Mouse (Mus musculus) lung, postnatal 36 days (tissue): Measurements from ENCODE around the gene Ldlrad3.

Experiments used
- DNase-seq: peaks from one replicate; pipeline ENCODE4 v3.0.0; 2022; ENCODE audit warnings: mixed read lengths

Ldlrad3 gene

DNA sequence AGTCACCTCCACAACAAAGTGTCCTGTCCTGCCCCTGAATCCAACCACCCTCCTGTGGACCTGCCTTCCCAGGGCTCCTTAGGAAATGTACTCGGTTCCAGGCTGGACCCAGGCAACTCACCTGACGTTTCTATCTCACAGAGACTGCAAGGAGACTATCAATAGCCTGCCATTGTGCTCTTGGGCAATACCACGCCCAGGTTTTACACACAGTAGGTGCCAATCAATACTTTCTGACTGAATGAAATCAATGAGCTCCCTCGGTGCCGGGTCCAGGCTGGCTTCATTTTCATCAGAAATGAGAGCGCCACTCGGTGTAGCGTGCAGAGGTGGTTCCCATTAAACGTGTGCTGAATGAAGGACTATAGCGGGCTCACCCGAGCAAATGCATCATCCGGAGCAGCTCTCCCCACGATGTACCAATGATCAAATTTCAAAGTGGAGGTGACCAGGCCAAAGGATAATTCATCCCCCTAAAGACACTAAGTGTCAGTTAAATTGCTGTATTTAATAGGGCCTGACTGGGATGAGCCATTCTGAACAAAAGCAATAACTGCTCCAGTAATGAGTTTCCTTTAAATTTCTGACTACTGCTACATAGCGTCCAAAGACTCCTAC lies 43.4 kb downstream of the Ldlrad3 start:
- no peak for DNase-seq

- peak; percentile 88 for DNase-seq
Measured at GRCm38 (mm10) chr2:102142197-102142623, 44.0 kb downstream of the Ldlrad3 start.

- DNase-seq, result no peak
Measured at GRCm38 (mm10) chr2:102141199-102141598, 45.0 kb downstream of the Ldlrad3 start.

GRCm38 (mm10) chr2:102137922-102138321 lies 48.3 kb downstream of the Ldlrad3 start:
- DNase-seq, result no peak

GRCm38 (mm10) chr2:102136184-102136583 lies 50.0 kb downstream of the Ldlrad3 start:
- DNase-seq, result no peak

- DNase-seq, result no peak
Measured at GRCm38 (mm10) chr2:102134510-102135262, 51.5 kb downstream of the Ldlrad3 start.

GRCm38 (mm10) chr2:102132945-102133558 lies 53.1 kb downstream of the Ldlrad3 start:
- DNase-seq, result peak; percentile 57

DNA sequence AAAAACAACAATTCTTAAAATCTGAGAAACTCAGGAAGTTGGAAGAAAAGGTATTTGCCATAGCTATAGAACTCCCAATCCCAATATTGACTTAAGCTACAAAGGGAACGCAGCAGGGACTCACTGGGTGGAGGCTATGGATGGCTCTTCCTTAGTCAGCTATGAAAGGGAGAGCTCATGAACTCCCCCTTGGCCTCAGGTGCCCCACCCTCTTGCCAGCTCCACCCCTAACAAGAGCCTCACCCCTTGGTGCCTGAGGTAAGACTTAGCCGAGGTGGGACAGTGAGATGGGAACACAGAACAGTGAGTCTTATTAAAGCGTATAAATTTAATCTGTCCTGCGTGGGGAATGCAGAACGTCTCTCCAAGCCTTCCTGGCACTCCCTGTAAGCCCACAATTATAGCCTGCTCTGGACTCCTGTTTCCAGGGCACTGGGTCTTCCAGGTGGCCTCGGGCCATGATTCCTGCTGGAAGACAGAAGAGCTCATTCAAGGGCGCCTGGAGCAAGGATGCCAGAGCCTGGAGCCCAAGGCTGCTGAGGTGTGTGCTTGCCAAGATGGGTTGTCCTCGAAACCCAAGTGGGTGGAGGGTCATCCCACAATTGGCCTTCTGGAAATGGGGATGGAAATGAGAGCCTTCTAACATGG lies 55.9 kb downstream of the Ldlrad3 start:
- DNase-seq, result no peak

- no peak for DNase-seq
Measured at GRCm38 (mm10) chr2:102129235-102129634, 57.0 kb downstream of the Ldlrad3 start.

DNA sequence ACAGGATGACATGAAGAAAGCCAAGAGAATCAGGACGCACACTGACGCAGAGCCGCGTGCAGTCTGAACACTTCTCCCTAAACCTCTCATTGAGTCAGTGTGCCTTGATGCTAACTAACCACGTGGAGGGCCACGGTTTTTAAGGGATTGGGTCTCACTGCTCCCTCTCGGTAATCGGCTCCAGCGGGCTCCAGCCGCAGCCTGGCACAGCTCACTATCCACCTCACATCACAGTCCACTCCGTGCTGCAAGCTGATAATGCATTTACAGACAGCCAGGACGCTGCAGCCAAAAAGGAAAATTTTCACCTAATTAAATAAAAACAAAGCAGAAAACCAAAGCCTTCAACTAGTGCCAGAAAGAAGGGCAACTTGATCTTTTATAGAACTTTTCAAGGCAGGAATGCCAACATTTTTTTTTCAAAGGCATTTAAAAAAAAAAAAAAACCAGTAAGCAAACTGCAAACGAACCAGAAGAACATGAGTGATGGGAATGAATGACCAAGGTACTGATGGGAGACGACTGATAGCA lies 57.6 kb downstream of the Ldlrad3 start:
- no peak for DNase-seq

DNA sequence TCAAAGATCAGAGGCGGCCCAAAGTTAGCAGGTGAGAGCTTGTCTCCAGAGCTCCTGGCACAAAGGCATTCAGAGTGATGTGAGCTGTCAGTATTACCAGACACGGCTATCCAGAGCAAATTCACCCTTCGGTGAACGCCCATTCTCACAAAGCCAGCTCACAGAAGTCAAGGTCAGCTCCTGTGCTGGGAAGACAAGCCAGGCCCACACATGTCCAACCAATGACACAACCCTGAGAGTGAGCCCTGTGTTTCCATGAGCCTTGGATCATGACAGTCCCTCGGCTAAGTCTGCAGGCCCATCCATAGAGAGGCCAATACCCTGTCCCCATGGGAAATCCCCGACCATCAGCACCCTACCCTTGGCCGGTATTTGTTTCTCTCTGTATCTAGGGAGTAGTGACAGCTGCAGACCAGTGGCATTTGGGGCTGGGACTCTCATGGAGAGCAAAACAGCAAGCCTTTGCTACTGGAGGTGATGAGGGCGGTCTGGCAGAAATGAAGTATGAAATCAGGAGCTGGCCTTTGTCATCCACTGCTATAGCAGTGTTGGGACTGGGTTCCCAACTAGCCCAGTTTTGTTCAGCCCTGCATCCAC lies 58.3 kb downstream of the Ldlrad3 start:
- DNase-seq, result no peak

GRCm38 (mm10) chr2:102127221-102127620 lies 59.0 kb downstream of the Ldlrad3 start:
- no peak for DNase-seq

GRCm38 (mm10) chr2:102126076-102126475 lies 60.1 kb downstream of the Ldlrad3 start:
- no peak for DNase-seq

DNA sequence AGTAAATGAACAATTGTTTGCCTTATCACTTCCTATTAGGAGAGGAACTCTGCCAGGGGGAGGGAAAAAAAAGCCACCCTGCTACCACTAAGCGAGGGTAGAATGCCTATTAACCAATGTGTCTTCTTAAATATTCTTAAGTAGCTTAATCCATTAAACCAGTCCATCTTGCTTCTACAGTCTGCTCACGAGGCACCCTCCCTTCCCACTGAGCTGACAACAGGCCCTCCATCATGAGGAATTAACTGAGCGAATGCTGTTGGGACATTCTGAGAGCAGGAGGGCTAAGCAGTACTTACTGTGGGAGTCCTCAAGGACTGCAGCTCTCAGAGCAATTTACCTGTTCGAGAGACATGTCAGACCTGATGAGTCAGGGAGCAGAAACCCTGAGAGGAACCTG lies 61.1 kb downstream of the Ldlrad3 start:
- DNase-seq, result no peak

- DNase-seq, result no peak
Measured at GRCm38 (mm10) chr2:102122146-102122515, 64.1 kb downstream of the Ldlrad3 start.

DNA sequence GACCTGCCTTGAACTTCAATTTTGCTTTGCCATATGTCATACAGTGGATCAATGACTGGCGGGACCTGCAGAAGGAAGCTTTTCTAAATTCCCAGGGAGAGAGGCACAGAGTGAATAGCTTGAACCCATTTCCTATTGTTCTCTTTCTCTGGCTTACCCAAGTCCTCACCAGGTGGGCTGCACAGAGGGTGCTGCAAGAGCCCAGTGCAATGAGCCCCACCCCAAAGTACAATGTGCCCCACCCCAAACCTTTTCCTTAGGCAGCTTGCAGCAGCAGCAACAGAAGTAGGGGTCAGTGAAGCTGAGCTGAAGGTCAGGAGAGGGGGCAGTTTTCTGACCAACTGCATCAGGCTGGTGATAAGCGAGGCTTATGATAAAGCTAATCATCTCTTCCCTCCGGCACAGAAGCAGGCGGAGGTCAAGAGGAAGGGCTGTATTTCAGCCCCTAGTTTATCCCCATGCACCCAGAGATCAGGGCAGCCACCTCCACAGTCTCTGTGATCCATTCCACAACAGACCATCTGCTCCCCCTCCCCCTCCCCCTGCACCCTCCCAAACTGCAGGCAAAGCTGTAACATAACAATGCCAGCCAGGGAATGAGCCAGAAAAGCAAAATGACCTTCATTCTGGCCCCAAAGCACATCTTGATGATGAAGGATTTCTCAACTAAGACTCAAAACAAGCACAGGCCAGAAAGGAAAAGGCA lies 64.6 kb downstream of the Ldlrad3 start:
- DNase-seq, result no peak

DNA sequence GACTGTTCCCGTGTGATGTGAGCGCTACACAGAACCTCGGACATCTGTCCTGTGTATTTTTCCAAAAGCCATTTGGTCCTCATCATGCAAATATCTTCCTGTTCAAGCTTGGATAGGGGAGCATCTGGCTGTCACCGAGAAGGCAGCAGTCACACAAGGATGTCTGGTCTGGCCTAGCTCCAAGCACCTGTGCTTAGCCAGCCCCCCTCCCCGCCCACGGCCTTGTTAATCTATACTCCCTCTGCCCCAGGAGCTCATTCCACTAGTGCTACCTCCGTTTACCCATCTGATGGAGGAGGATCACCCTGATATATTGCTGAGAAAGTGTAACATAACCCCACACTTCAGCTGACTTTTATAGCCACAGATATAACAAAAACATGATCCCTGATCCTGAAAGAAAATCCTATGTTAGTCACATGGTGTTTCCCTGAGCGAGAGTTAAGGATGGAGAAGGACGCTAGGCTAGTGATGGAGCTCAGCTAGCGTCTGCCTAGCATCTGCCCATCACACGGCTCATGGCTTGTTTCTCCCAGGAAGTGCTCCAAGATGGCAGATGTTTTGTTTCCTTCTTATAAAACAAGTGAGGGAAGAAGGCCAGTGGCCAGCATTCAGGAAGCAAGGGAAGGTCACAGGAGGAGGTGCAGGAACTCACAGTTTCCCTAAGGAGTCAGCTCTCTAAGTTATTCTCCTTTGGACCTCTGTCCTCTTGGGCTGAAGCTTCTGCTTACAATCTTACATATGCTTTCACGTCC lies 66.3 kb downstream of the Ldlrad3 start:
- DNase-seq, result peak; percentile 38

- no peak for DNase-seq
Measured at GRCm38 (mm10) chr2:102118988-102119460, 67.2 kb downstream of the Ldlrad3 start.

DNA sequence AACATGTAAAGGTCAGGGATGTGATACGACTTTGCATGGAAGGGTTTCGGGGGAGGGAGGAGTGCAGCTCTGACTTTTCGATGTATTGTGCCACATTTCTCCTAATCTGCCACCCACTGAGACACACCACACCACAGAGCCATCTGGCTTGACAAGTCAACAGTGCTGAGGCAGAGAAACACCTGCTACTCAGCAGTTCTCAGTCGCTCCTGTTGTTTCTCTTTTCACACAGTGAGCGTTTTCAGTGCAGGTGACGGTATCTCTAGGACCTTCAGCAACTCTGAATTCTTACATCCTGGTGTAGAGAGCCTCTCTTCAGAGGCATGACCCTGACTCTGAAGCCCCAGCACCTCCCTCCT lies 68.8 kb downstream of the Ldlrad3 start:
- no peak for DNase-seq

DNA sequence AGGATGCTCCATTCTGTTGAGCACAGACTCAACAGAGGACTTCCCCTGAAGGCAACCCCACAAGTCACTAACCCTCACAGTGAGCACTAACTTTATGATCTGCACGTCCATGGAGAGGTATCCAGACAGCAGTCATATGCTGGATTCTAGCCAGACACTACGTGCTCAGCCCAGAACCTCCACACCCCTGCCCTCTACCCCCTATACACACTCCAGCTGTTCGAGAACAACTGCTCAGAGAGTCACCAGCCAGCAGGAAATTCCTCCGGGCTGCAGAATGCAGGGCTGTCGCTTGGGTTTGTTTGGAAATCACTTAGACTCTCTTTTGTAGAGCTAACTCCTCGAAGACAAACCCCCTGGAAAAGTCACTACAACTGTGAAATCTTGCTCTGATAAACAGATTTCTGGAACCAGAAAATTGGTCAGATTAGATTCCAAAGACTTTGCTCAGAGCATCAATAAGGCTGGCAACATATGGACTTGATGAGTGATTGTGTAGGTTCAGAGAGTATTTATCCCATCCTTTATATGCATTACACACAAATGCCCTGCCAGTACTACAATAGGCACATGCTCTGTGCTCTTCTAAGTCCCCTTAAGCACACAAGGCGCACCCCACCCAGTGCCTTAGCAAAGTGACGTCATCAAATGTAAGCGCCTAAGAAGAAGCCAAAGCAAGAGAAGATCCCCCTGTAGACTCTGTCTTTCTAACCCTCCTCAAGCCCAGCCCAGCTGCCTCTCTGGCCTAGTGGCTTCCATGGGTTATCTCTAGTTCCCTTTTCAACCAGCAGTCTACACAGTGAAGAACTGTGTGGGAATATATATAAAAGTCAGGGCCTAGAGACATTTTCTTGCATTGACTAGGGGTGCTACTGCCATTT lies 69.4 kb downstream of the Ldlrad3 start:
- DNase-seq, result no peak
